Mouse (Mus musculus): ENCODE measurements around the gene Ube2c. TPM values are rescaled to one million over a fixed set of nuclear protein-coding genes. Genes with fewer than 3 reads are reported as not detected.

Ube2c gene
- 379 and 497 TPM in 2 replicates for polyA plus RNA-seq (2015; fragmentation: Nextera tagmentation; extraction: Ambion mirVana)

GRCm38 (mm10) chr2:164769258-164770037 is at the start of gene Ube2c:
Gene Ube2c, plus strand, starts transcription at chr2:164769898.
- peak; percentile 98 for DNase-seq (ENCODE audit: low spot score)

GRCm38 (mm10) chr2:164723276-164723675 is 46.4 kb upstream of the Ube2c start:
- no peak for DNase-seq (ENCODE audit: low spot score)

- peak; percentile 66 for DNase-seq (ENCODE audit: low spot score)
Measured at GRCm38 (mm10) chr2:164725895-164726619, 43.6 kb upstream of the Ube2c start.

- DNase-seq (ENCODE audit: low spot score): no peak
Measured at GRCm38 (mm10) chr2:164731719-164732118, 38.0 kb upstream of the Ube2c start.

- no peak for DNase-seq (ENCODE audit: low spot score)
Measured at GRCm38 (mm10) chr2:164733259-164733658, 36.4 kb upstream of the Ube2c start.

GRCm38 (mm10) chr2:164734839-164735238 is 34.9 kb upstream of the Ube2c start:
- no peak for DNase-seq (ENCODE audit: low spot score)

- DNase-seq (ENCODE audit: low spot score): no peak
Measured at GRCm38 (mm10) chr2:164735446-164735845, 34.3 kb upstream of the Ube2c start.

- DNase-seq (ENCODE audit: low spot score): no peak
Measured at GRCm38 (mm10) chr2:164737377-164738090, 32.2 kb upstream of the Ube2c start.

- no peak for DNase-seq (ENCODE audit: low spot score)
Measured at GRCm38 (mm10) chr2:164739876-164740275, 29.8 kb upstream of the Ube2c start.

GRCm38 (mm10) chr2:164744987-164745386 is 24.7 kb upstream of the Ube2c start:
- no peak for DNase-seq (ENCODE audit: low spot score)

- peak; percentile 96 for DNase-seq (ENCODE audit: low spot score)
Measured at GRCm38 (mm10) chr2:164745843-164746479, 23.7 kb upstream of the Ube2c start, which contains the start of the genes Wfdc3 and Dnttip1. Gene Wfdc3, minus strand, starts transcription at chr2:164745931. Gene Dnttip1, plus strand, starts transcription at chr2:164745983.

- peak; percentile 34 for DNase-seq (ENCODE audit: low spot score)
Measured at GRCm38 (mm10) chr2:164746693-164747092, 23.0 kb upstream of the Ube2c start.

GRCm38 (mm10) chr2:164748191-164748590 is 21.5 kb upstream of the Ube2c start:
- DNase-seq (ENCODE audit: low spot score): no peak

GRCm38 (mm10) chr2:164748991-164749390 is 20.7 kb upstream of the Ube2c start:
- no peak for DNase-seq (ENCODE audit: low spot score)

GRCm38 (mm10) chr2:164752454-164752853 is 17.2 kb upstream of the Ube2c start:
- DNase-seq (ENCODE audit: low spot score): no peak

- DNase-seq (ENCODE audit: low spot score): no peak
Measured at GRCm38 (mm10) chr2:164754105-164754504, 15.6 kb upstream of the Ube2c start.

- no peak for DNase-seq (ENCODE audit: low spot score)
Measured at GRCm38 (mm10) chr2:164754800-164755199, 14.9 kb upstream of the Ube2c start.

GRCm38 (mm10) chr2:164757841-164758240 is 11.9 kb upstream of the Ube2c start:
- no peak for DNase-seq (ENCODE audit: low spot score)

GRCm38 (mm10) chr2:164758692-164759091 is 11.0 kb upstream of the Ube2c start:
- DNase-seq (ENCODE audit: low spot score): no peak

- no peak for DNase-seq (ENCODE audit: low spot score)
Measured at GRCm38 (mm10) chr2:164760059-164760833, 9.5 kb upstream of the Ube2c start.

All from thymus, postnatal 0 days (tissue).